Mouse (Mus musculus): ENCODE data around the gene Cacng8.

The Cacng8 gene

Small RNA genes within 50 kb of the gene (microRNA-seq; reads per million reads assigned to microRNA genes)
- gene Gm23450, result 37.4 to 46.1 reads per million in 2 experiments

Data from adrenal gland (tissue).